Mouse (Mus musculus) stomach, postnatal 0 days (tissue): ENCODE measurements at regions not wholly inside any gene's neighbourhood (a gene's known extent, or its start where the extent isn't known, plus 50 kb on each side); places are given as distances from the start of the nearest gene placed in this dataset.

ENCODE experiments used
- CTCF ChIP-seq: IDR thresholded peaks from 2 replicates; pipeline ENCODE4 v1.5.1; 2016; ENCODE audit warnings: antibody characterized with exemption, low read depth, mild to moderate bottlenecking, moderate library complexity
- EP300 ChIP-seq: optimal IDR thresholded peaks from 2 replicates; pipeline ENCODE3; 2016; ENCODE audit warnings: antibody characterized with exemption

GRCm38 (mm10) chr12:109325986-109326385 lies 126.6 kb upstream of the Dlk1 start:
- TF ChIP-seq EP300, result no peak
- TF ChIP-seq CTCF, result no peak
